Mouse (Mus musculus) hindbrain, embryonic 14.5 days (tissue): ENCODE data around the gene Fam102b. TPM values are rescaled to one million over a fixed set of nuclear protein-coding genes. Genes with fewer than 3 reads are reported as not detected.

ENCODE experiments used
- ATAC-seq: fragments of 200-750 bp; cut with Nextera tagmentation; 2 replicates; pipeline ENCODE4 v1.8.0; 2017; ENCODE audit warnings: moderate number of reproducible peaks, mild to moderate bottlenecking, moderate TSS enrichment, moderate library complexity; ENCODE audit not compliant: low FRiP score
- DNase-seq: peaks from one replicate; pipeline ENCODE4 v3.0.0-alpha.2; 2015; ENCODE audit warnings: low spot score
- H3K27ac ChIP-seq: fragments of 300-500 bp; sonication (generic); 2 replicates; pipeline ENCODE4 v1.5.1; 2014; ENCODE audit warnings: mild to moderate bottlenecking, moderate library complexity
- H3K27me3 ChIP-seq: fragments of 300-500 bp; sonication (generic); 2 replicates; pipeline ENCODE4 v1.6.1; 2014; ENCODE audit warnings: mild to moderate bottlenecking, low read length, mixed read lengths; ENCODE audit not compliant: control insufficient read depth, insufficient read depth
- H3K36me3 ChIP-seq: fragments of 300-500 bp; sonication (generic); replicated peaks from 2 replicates; pipeline ENCODE4 v1.6.1; 2014; ENCODE audit not compliant: control insufficient read depth, insufficient read depth
- H3K4me1 ChIP-seq: fragments of 300-500 bp; sonication (generic); replicated peaks from 2 replicates; pipeline ENCODE4 v1.6.1; 2014; ENCODE audit warnings: antibody characterized with exemption, low read length, mixed read lengths; ENCODE audit not compliant: control insufficient read depth, insufficient read depth
- H3K4me2 ChIP-seq: fragments of 300-500 bp; sonication (generic); replicated peaks from 2 replicates; pipeline ENCODE4 v1.6.1; 2014; ENCODE audit warnings: mild to moderate bottlenecking, moderate library complexity
- H3K4me3 ChIP-seq: fragments of 300-500 bp; sonication (generic); replicated peaks from 2 replicates; pipeline ENCODE4 v1.5.1; 2014; ENCODE audit warnings: mild to moderate bottlenecking, low read length
- H3K9ac ChIP-seq: fragments of 300-500 bp; sonication (generic); 2 replicates; pipeline ENCODE4 v1.6.1; 2014
- H3K9me3 ChIP-seq: fragments of 300-500 bp; sonication (generic); 2 replicates; pipeline ENCODE4 v1.6.1; 2016; ENCODE audit warnings: low read length; ENCODE audit not compliant: control insufficient read depth
- WGBS: fragments of 180-500 bp; shearing (Covaris S2); extraction: QIAGEN DNeasy Blood & Tissue Kit; methylation state at CpG from one replicate; pipeline ENCODE4 v1.1.7; 2014; 5-methylcytosine and 5-hydroxymethylcytosine counted together
- polyA plus RNA-seq: library from polyadenylated mRNA; unstranded; fragments of >200 nt; fragmentation: Nextera tagmentation; extraction: Ambion mirVana; gene quantifications from 2 replicates; pipeline ENCODE4 v1.2.1, GENCODE M21; 2014

The Fam102b gene
- polyA plus RNA-seq = 20.9 and 24.9 TPM in 2 replicates

DNA sequence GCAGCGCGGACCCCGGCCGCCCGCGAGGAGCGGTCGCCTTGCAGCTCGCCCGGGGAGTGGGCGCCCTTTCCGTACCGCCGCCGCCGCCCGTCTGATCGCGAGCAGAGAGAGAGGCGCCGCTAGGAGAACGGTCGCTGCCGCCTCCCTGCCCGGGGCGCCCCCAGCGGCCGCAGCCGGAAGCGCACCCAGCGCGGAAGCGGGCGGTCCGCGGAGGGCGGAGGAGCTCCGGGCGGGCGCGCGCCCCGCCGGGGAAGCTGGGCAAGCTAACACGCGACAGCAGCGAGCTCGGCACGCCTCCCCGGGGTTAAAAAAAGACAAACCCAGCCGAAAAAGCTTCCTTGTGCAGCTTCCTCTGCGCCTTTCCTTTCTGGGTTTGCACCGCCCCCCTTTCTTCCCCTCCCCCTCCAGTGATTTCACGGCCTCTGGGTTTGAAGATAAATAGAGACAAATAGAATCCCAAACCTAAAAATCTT, at the start of gene Fam102b:
Gene Fam102b (minus strand): TSS at position 93 of the 473 bp plus-strand sequence.
- H3K36me3 ChIP-seq = no peaks in the 10 kb centered on the region
- 0% methylated on average over 51 of the region's 54 CpGs for whole genome bisulfite sequencing
- peak within 1 kb of the TSS; percentile 87 for H3K27ac ChIP-seq
- H3K4me1 ChIP-seq = peaks cover 24% of the 10 kb centered on the region
- H3K9me3 ChIP-seq = no peaks in the 10 kb centered on the region
- no peaks in the 10 kb centered on the region for H3K27me3 ChIP-seq
- H3K4me2 ChIP-seq = peak within 1 kb of the TSS; percentile 59
- H3K4me3 ChIP-seq = peak within 1 kb of the TSS; percentile 68
- peak within 1 kb of the TSS; percentile 85 for H3K9ac ChIP-seq
- DNase-seq (peak; percentile 90), ATAC-seq (peak; percentile 89)

DNA sequence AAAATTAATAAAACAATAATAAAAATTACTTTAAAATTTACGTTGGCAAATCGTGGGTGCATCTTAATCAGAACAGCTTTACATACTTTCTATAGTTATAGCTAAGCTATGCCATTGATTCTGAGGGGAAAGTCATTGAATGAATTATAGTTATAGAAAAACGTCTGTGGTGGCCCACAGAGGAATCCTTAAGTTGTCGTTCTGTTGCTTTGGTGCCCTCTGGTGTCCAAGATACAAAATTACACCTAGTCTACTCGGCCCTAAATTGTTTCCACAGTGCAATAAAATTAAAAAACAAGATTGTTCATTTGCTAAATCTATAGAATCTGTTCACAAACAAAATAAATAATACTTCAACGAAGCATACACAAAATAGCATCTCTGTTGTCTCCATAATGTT, 35.6 kb upstream of the Fam102b start:
- no peak overlapping the region for H3K27ac ChIP-seq
- H3K36me3 ChIP-seq = no peaks in the 10 kb centered on the region
- DNase-seq (peak; percentile 84), ATAC-seq (no peak)
- H3K9me3 ChIP-seq = no peaks in the 10 kb centered on the region
- H3K4me1 ChIP-seq = no peaks in the 10 kb centered on the region
- no peak overlapping the region for H3K4me3 ChIP-seq
- H3K9ac ChIP-seq = no peak overlapping the region
- WGBS = 3% methylated on average over 6 of the region's 6 CpGs
- no peaks in the 10 kb centered on the region for H3K27me3 ChIP-seq
- H3K4me2 ChIP-seq = no peak overlapping the region

DNA sequence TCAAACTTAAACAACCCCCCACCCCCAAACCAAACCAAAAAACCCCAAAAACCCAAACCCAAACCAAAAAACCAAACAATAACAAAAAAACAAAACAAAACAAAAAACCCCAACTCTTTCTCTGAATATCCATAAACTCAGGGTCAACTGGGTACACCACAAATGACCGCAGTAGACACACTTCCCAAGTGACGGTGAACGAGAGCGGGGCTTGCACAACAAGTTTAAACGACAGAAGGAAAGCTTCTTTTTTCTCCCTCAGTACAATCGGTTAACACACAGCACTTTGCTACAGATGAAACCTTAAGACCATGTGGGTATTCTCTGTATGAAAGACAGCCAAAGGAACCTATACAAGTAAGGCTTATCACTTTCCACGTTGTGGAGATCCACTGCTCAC, 35.0 kb upstream of the Fam102b start:
- Histone ChIP-seq H3K4me1 (no peaks in the 10 kb centered on the region), H3K27me3 (no peaks in the 10 kb centered on the region), H3K4me2 (no peak overlapping the region), H3K4me3 (no peak overlapping the region), H3K36me3 (no peaks in the 10 kb centered on the region), H3K27ac (no peak overlapping the region), H3K9me3 (no peaks in the 10 kb centered on the region), H3K9ac (no peak overlapping the region)
- 79% methylated on average over 7 of the region's 7 CpGs for WGBS
- no peak for ATAC-seq
- DNase-seq = no peak

DNA sequence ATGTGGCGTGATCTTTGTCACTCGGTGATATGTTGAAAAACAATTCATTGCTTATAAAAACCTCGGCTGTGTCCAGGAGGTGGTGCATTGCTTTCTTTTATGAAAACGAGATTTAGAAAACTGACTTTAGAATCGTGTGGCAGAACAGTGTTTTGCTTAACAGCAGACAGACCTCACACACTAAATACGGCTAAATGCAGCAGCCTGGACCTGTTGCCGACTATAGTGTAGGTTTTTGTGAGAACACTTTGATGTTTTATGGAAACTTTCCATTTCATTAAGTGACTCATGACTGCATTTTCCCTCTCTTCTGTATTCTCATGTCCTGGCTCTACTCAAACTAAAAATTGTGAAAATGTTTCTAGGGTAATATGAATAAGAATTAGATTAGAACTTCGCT, 32.5 kb upstream of the Fam102b start:
- whole genome bisulfite sequencing = 79% methylated on average over 8 of the region's 8 CpGs
- Histone ChIP-seq H3K4me1 (no peaks in the 10 kb centered on the region), H3K27me3 (no peaks in the 10 kb centered on the region), H3K36me3 (no peaks in the 10 kb centered on the region), H3K27ac (no peak overlapping the region), H3K9ac (no peak overlapping the region), H3K4me3 (no peak overlapping the region), H3K9me3 (no peaks in the 10 kb centered on the region), H3K4me2 (no peak overlapping the region)
- DNase-seq (no peak), ATAC-seq (no peak)

DNA sequence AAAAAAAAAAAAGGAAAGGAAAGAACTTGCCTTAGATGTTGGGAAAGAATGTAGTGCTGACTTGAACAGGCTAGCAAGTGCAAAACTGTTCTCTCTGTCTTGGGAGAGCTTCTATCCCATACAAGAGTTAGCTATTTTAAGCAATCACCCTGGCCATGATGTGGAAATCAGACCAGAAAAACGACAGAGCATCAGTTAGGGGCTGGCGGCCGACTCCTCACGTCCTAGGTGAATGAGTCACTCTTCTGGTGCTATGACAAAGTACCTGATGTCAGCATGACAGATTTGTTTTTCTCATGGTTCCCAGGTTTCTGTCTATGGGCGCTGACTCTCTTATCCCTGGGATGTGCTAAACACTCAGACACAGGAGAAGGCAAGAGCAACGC, 24.5 kb upstream of the Fam102b start:
- H3K9ac ChIP-seq = no peak overlapping the region
- DNase-seq = no peak
- H3K4me3 ChIP-seq = no peak overlapping the region
- no peak for ATAC-seq
- no peak overlapping the region for H3K4me2 ChIP-seq
- no peak overlapping the region for H3K27ac ChIP-seq
- no peaks in the 10 kb centered on the region for H3K36me3 ChIP-seq
- H3K27me3 ChIP-seq = no peaks in the 10 kb centered on the region
- no peaks in the 10 kb centered on the region for H3K9me3 ChIP-seq
- no peaks in the 10 kb centered on the region for H3K4me1 ChIP-seq
- WGBS = 87% methylated on average over 6 of the region's 6 CpGs

DNA sequence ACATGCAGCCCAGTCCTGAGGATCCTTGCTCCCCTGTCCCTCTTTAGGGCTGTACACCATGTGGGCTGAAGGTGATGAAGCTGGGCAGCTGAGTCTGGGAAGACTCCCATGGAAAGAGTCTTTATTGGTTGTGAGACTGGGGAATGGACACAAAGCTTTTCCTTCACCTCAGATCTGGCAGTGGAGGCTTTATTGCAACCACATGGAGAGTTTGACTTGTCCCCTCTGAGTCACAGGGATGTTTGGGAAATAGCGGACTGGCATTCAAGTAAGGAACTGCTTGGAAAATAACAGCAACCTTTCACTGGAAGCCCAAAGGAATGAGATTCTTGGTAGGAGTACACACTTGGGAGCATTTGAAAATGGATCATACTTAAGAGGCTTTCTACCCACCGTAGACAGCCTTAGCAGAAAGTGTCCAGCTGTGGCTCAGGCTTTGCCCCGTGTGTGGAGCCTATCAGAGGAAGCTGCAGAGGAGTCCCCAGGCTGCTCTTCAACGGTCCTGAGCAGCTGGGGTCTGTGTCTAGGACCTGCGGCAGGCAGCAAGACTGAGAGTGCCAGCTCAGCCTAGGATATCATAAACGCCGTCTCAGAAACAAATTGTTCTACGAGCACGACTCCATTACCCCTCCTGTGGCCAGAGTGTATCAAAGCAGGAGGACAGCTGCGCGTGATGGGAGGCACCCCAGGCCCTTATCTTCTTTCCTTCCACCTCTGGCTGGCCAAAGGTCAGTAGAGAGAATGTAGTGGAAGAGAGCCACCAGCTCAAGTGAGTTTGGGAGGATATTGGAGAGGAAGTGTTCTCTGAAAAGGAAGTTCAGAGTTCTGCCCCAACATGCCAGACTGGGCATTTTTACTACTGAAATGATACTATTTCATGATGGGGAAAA, 23.9 kb upstream of the Fam102b start:
- H3K9ac ChIP-seq = no peak overlapping the region
- H3K9me3 ChIP-seq = no peaks in the 10 kb centered on the region
- DNase-seq (no peak), ATAC-seq (no peak)
- 60% methylated on average over 11 of the region's 11 CpGs for WGBS
- H3K4me1 ChIP-seq = no peaks in the 10 kb centered on the region
- H3K4me2 ChIP-seq = no peak overlapping the region
- no peaks in the 10 kb centered on the region for H3K36me3 ChIP-seq
- H3K4me3 ChIP-seq = no peak overlapping the region
- H3K27me3 ChIP-seq = no peaks in the 10 kb centered on the region
- no peak overlapping the region for H3K27ac ChIP-seq

DNA sequence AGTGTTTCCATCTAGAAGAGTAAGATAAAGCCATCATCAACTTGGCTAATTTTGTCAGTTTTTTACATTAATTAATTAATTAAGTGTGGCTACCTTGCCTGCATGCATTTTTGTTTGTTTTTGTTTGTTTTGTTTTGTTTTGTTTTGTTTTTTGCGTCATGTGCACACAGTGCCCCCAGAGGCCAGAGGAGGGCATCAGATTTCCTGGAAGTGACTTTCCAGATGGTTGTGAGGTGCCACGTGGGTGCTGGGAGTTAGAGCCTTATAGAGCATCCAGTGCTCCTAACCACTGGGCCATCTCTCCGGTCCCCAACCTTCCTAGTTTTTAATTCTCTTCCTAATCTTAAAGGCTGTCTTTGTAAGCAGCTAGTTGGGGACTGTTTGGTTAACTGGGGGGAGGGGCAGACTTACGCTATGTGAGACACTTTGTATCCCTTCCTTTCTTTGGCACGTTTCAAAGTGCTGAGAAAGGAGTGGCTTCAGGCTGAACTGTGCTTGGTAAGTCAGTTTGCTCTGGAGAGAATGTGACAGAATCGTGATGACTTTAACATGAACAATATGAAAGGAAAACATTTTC, 20.4 kb upstream of the Fam102b start:
- Histone ChIP-seq H3K9ac (no peak overlapping the region), H3K9me3 (no peaks in the 10 kb centered on the region), H3K4me1 (no peaks in the 10 kb centered on the region), H3K4me2 (no peak overlapping the region), H3K27ac (no peak overlapping the region), H3K27me3 (no peaks in the 10 kb centered on the region), H3K36me3 (no peaks in the 10 kb centered on the region), H3K4me3 (no peak overlapping the region)
- 50% methylated on average over 6 of the region's 6 CpGs for WGBS
- no peak for ATAC-seq
- DNase-seq = no peak

DNA sequence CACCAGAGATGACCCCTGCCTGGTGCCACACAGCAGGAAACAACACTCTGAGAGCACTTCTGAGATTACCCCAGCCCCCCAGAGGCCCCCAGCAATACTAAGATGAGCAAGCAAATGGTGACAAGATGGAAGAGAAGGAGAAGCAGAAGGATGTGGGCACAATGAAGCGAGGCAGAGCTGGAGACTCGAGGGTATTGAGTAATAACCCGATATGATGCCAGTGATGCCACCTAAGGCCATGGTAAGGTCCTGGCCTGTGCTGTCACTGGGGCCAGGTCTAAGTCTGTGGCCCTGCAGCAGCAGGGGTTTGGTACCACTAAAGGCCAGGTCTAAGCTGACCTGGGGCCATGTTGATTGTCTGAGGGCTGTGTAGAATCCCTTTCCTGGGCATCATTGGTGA, 19.0 kb upstream of the Fam102b start:
- H3K4me1 ChIP-seq = no peaks in the 10 kb centered on the region
- DNase-seq = no peak
- H3K4me3 ChIP-seq = no peak overlapping the region
- H3K27ac ChIP-seq = no peak overlapping the region
- no peaks in the 10 kb centered on the region for H3K9me3 ChIP-seq
- H3K27me3 ChIP-seq = no peaks in the 10 kb centered on the region
- no peak overlapping the region for H3K4me2 ChIP-seq
- no peak overlapping the region for H3K9ac ChIP-seq
- ATAC-seq = no peak
- no peaks in the 10 kb centered on the region for H3K36me3 ChIP-seq
- whole genome bisulfite sequencing = 98% methylated on average over 3 of the region's 3 CpGs

DNA sequence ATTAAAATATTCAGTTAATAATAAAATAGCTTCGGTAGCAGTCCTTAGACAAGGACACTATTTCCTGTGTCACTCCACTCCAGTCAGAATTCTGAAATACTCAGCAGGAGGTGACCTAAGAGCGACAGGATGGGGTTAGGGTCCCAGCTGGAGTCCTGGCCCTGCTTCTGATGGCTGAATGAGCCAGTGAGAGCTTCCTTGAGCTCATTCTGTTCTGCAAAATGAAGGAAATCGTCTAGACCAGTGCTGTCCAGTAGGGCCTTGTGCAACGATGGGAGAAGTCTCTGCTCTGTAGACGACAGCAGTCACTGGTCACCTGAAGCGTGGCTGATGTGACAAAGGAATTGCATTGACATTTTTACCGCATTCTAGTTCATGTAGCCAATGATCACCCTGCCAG, 16.0 kb upstream of the Fam102b start:
- DNase-seq = no peak
- Histone ChIP-seq H3K4me3 (no peak overlapping the region), H3K4me1 (no peaks in the 10 kb centered on the region), H3K9me3 (no peaks in the 10 kb centered on the region), H3K36me3 (no peaks in the 10 kb centered on the region), H3K9ac (no peak overlapping the region), H3K27ac (no peak overlapping the region), H3K4me2 (no peak overlapping the region), H3K27me3 (no peaks in the 10 kb centered on the region)
- 40% methylated on average over 7 of the region's 7 CpGs for WGBS
- no peak for ATAC-seq
